Mouse (Mus musculus) bone marrow macrophage, adult 2 months (primary cell): ENCODE measurements around the gene Vgll4.

ENCODE experiments used
- CTCF ChIP-seq: IDR thresholded peaks from 2 replicates; pipeline ENCODE4 v1.5.1; 2012; ENCODE audit warnings: low read depth, mild to moderate bottlenecking, low read length, moderate library complexity
- POLR2A ChIP-seq: IDR thresholded peaks from 2 replicates; pipeline ENCODE4 v1.6.1; 2012; ENCODE audit warnings: mild to moderate bottlenecking, low read depth, low read length, borderline replicate concordance

DNA sequence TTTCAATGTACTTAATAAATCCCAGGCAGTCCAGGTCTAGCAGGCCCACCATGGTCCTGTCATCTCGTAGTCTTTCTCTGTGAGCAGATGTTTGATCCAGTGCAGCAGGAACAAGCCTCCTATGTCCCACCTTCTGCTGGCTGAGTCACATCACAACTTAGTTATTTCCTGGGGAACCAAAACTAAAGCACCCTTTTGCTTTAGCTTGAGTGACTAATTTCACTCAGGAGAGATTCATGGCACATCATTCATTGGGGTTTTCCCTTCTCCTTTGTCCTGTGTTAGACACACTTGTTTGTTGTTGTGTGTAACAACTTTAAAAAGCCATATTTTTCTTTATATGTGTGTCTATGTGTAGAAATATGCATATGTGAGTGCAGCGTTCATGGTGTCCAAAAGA lies 126.9 kb downstream of the Vgll4 start:
- TF ChIP-seq POLR2A (no peak), CTCF (no peak)
